Mouse (Mus musculus) hindbrain, embryonic 11.5 days (tissue): ENCODE measurements around the gene Tcfl5. TPM values are rescaled to one million over a fixed set of nuclear protein-coding genes. Genes with fewer than 3 reads are reported as not detected.

Experiments used
- ATAC-seq: fragments of 200-750 bp; cut with Nextera tagmentation; 2 replicates; pipeline ENCODE4 v1.8.0; 2017; ENCODE audit warnings: mild to moderate bottlenecking, moderate TSS enrichment, moderate library complexity; ENCODE audit not compliant: low FRiP score
- DNase-seq: peaks from one replicate; pipeline ENCODE4 v3.0.0-alpha.2; 2015; ENCODE audit warnings: low spot score
- H3K27ac ChIP-seq: fragments of 300-500 bp; sonication (generic); 2 replicates; pipeline ENCODE4 v1.5.1; 2014; ENCODE audit warnings: mild to moderate bottlenecking, low read depth, low read length
- H3K27me3 ChIP-seq: fragments of 300-500 bp; sonication (generic); 2 replicates; pipeline ENCODE4 v1.6.1; 2014; ENCODE audit warnings: mild to moderate bottlenecking, low read length, moderate library complexity, mixed read lengths; ENCODE audit not compliant: control insufficient read depth, insufficient read depth
- H3K36me3 ChIP-seq: fragments of 300-500 bp; sonication (generic); 2 replicates; pipeline ENCODE4 v1.6.1; 2014; ENCODE audit warnings: mild to moderate bottlenecking, low read length, moderate library complexity, mixed read lengths; ENCODE audit not compliant: control insufficient read depth, insufficient read depth
- H3K4me1 ChIP-seq: fragments of 300-500 bp; sonication (generic); replicated peaks from 2 replicates; pipeline ENCODE4 v1.6.1; 2014; ENCODE audit warnings: low read length, mixed read lengths; ENCODE audit not compliant: control insufficient read depth, insufficient read depth
- H3K4me2 ChIP-seq: fragments of 300-500 bp; sonication (generic); replicated peaks from 2 replicates; pipeline ENCODE4 v1.6.1; 2014; ENCODE audit warnings: mild to moderate bottlenecking, low read depth, low read length
- H3K4me3 ChIP-seq: fragments of 300-500 bp; sonication (generic); 2 replicates; pipeline ENCODE4 v1.5.1; 2014; ENCODE audit warnings: low read depth, low read length
- H3K9ac ChIP-seq: fragments of 300-500 bp; sonication (generic); 2 replicates; pipeline ENCODE4 v1.6.1; 2014; ENCODE audit warnings: low read depth, low read length
- H3K9me3 ChIP-seq: fragments of 300-500 bp; sonication (generic); 2 replicates; pipeline ENCODE4 v1.6.1; 2016; ENCODE audit warnings: low read length; ENCODE audit not compliant: control insufficient read depth
- WGBS: fragments of 180-500 bp; shearing (Covaris S2); extraction: QIAGEN DNeasy Blood & Tissue Kit; methylation state at CpG from one replicate; pipeline ENCODE4 v1.1.7; 2014; 5-methylcytosine and 5-hydroxymethylcytosine counted together
- polyA plus RNA-seq: library from polyadenylated mRNA; unstranded; fragments of >200 nt; fragmentation: Nextera tagmentation; extraction: Ambion mirVana; gene quantifications from 2 replicates; pipeline ENCODE4 v1.2.1, GENCODE M21; 2014

Tcfl5 gene
- 0.38 and 0.60 TPM in 2 replicates for polyA plus RNA-seq

- ATAC-seq (no peak), DNase-seq (no peak)
- WGBS: 4% methylated on average over 13 of the region's 56 CpGs
- no peaks in the 10 kb centered on the region for H3K36me3 ChIP-seq
- no peaks in the 10 kb centered on the region for H3K4me1 ChIP-seq
- no peak within 1 kb of the TSS for H3K27ac ChIP-seq
- peaks cover 9% of the 10 kb centered on the region; the same call in 1 of the 2 replicates for H3K9me3 ChIP-seq
- H3K9ac ChIP-seq: no peak within 1 kb of the TSS
- H3K27me3 ChIP-seq: peaks cover 29% of the 10 kb centered on the region
- peak within 1 kb of the TSS; percentile 29 for H3K4me3 ChIP-seq
- H3K4me2 ChIP-seq: peak within 1 kb of the TSS; percentile 34
Measured at GRCm38 (mm10) chr2:180642555-180643260, at the start of gene Tcfl5. Tcfl5 (minus strand) TSS chr2:180642708.

GRCm38 (mm10) chr2:180689841-180690240 is 47.3 kb upstream of the Tcfl5 start:
- 92% methylated on average over 5 of the region's 5 CpGs for WGBS
- H3K36me3 ChIP-seq: peaks cover 18% of the 10 kb centered on the region
- DNase-seq: no peak
- no peak overlapping the region for H3K4me2 ChIP-seq
- no peak overlapping the region for H3K9ac ChIP-seq
- H3K27ac ChIP-seq: no peak overlapping the region
- H3K27me3 ChIP-seq: no peaks in the 10 kb centered on the region
- no peak overlapping the region for H3K4me3 ChIP-seq
- ATAC-seq: no peak
- no peaks in the 10 kb centered on the region for H3K9me3 ChIP-seq
- H3K4me1 ChIP-seq: no peaks in the 10 kb centered on the region

DNA sequence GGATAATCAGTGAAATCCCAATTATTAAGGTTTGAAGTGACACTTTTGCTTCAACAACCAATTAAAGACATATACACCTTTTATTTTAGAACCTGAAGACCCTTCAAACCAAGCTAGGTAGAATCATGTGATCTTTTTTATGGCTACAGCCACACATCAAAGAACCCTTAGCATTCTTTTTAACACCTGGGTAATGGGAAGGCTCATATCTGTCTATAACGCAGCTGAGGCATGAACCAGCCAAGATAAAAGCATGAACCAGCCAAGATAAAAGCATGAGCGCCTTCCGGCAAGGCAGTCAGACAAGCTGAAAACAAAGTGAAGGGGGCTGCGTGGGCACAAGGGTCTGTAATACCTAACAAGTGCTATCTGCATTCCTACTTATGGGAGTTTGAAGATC is 41.5 kb upstream of the Tcfl5 start:
- Histone ChIP-seq H3K36me3 (peaks cover 19% of the 10 kb centered on the region), H3K4me2 (no peak overlapping the region), H3K4me1 (no peaks in the 10 kb centered on the region), H3K27me3 (no peaks in the 10 kb centered on the region), H3K27ac (no peak overlapping the region), H3K4me3 (no peak overlapping the region), H3K9me3 (no peaks in the 10 kb centered on the region), H3K9ac (no peak overlapping the region)
- 97% methylated on average over 4 of the region's 4 CpGs for WGBS
- DNase-seq: no peak
- ATAC-seq: no peak

DNA sequence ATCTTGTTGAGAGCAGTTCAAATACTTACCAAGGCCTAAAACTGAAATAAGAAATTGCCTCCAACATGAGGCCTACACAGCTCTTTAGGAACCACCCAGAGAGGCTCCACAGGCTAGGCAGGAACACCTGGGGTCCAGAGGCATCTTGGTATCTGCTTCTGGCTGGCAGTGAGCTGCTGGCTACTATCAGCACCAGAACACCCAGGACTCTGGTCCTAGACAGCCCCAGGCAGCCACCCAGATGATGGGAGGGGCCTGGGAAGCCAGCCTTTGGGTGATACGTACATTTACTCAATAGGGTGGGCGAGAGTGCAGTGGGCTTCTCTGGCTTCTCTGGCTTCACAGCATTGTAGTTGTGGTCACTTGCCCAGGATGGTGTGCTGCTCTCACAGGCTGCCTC is 41.0 kb upstream of the Tcfl5 start:
- H3K4me3 ChIP-seq: no peak overlapping the region
- H3K4me1 ChIP-seq: no peaks in the 10 kb centered on the region
- no peaks in the 10 kb centered on the region for H3K27me3 ChIP-seq
- H3K4me2 ChIP-seq: no peak overlapping the region
- ATAC-seq (no peak), DNase-seq (no peak)
- no peak overlapping the region for H3K9ac ChIP-seq
- H3K9me3 ChIP-seq: no peaks in the 10 kb centered on the region
- H3K27ac ChIP-seq: no peak overlapping the region
- WGBS: 95% methylated on average over 2 of the region's 2 CpGs
- peaks cover 14% of the 10 kb centered on the region for H3K36me3 ChIP-seq

DNA sequence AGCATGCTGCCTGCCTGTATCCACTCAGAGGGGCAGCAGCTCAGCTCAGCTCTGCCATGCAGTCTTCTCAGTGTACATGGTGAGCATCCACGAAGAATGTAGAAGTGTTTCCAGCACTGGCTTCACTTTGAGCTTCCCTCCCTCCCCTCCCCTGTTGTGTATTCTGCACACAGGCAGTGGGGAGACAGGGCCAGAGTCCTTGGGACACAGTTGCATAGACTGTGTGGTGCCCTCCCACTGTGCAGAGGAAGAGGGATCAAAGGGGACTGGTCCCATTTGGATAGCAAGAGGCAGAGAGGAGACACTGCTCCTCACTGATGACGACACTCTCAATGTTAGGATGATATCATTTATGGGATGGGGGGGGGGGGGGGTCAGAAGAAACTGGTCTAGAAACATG is 38.7 kb upstream of the Tcfl5 start:
- H3K36me3 ChIP-seq: peaks cover 6% of the 10 kb centered on the region; the same call in 1 of the 2 replicates
- no peak overlapping the region for H3K9ac ChIP-seq
- H3K4me1 ChIP-seq: no peaks in the 10 kb centered on the region
- no peaks in the 10 kb centered on the region for H3K27me3 ChIP-seq
- no peak overlapping the region for H3K4me2 ChIP-seq
- no peaks in the 10 kb centered on the region for H3K9me3 ChIP-seq
- WGBS: 78% methylated on average over 2 of the region's 2 CpGs
- no peak overlapping the region for H3K4me3 ChIP-seq
- ATAC-seq (no peak), DNase-seq (no peak)
- no peak overlapping the region for H3K27ac ChIP-seq

- H3K4me1 ChIP-seq: no peaks in the 10 kb centered on the region
- H3K27me3 ChIP-seq: no peaks in the 10 kb centered on the region
- H3K36me3 ChIP-seq: 0 out of 2 replicates have a peak, but pooled peaks cover 2% of the 10 kb centered on the region
- no peak overlapping the region for H3K9ac ChIP-seq
- DNase-seq (peak; percentile 77), ATAC-seq (peak; percentile 53; the same call in 1 of the 2 replicates)
- no peaks in the 10 kb centered on the region for H3K9me3 ChIP-seq
- H3K4me3 ChIP-seq: no peak overlapping the region
- WGBS: 27% methylated on average over 4 of the region's 4 CpGs
- H3K27ac ChIP-seq: no peak overlapping the region
- H3K4me2 ChIP-seq: no peak overlapping the region
Measured at GRCm38 (mm10) chr2:180678609-180679140, 36.2 kb upstream of the Tcfl5 start.

GRCm38 (mm10) chr2:180676706-180677105 is 34.2 kb upstream of the Tcfl5 start:
- no peak overlapping the region for H3K4me2 ChIP-seq
- no peaks in the 10 kb centered on the region for H3K9me3 ChIP-seq
- H3K27me3 ChIP-seq: no peaks in the 10 kb centered on the region
- no peak for ATAC-seq
- H3K9ac ChIP-seq: no peak overlapping the region
- no peak overlapping the region for H3K27ac ChIP-seq
- H3K4me3 ChIP-seq: no peak overlapping the region
- H3K36me3 ChIP-seq: 0 out of 2 replicates have a peak, but pooled peaks cover 2% of the 10 kb centered on the region
- 94% methylated on average over 2 of the region's 2 CpGs for WGBS
- no peaks in the 10 kb centered on the region for H3K4me1 ChIP-seq
- DNase-seq: no peak

- ATAC-seq: no peak
- no peaks in the 10 kb centered on the region for H3K36me3 ChIP-seq
Measured at GRCm38 (mm10) chr2:180662008-180662407, 19.5 kb upstream of the Tcfl5 start.

GRCm38 (mm10) chr2:180660521-180660920 is 18.0 kb upstream of the Tcfl5 start:
- H3K27ac ChIP-seq: no peak overlapping the region
- ATAC-seq: no peak
- no peak overlapping the region for H3K9ac ChIP-seq
- DNase-seq: no peak
- 95% methylated on average over 5 of the region's 5 CpGs for WGBS
- H3K9me3 ChIP-seq: no peaks in the 10 kb centered on the region
- peaks cover 4% of the 10 kb centered on the region for H3K4me1 ChIP-seq
- no peak overlapping the region for H3K4me3 ChIP-seq
- no peaks in the 10 kb centered on the region for H3K36me3 ChIP-seq
- H3K27me3 ChIP-seq: no peaks in the 10 kb centered on the region
- no peak overlapping the region for H3K4me2 ChIP-seq

More at GRCm38 (mm10) chr2:180662008-180662407, 19.5 kb upstream of the Tcfl5 start:
- H3K9ac ChIP-seq: no peak overlapping the region
- 89% methylated on average over 4 of the region's 4 CpGs for WGBS
- H3K9me3 ChIP-seq: no peaks in the 10 kb centered on the region
- no peak overlapping the region for H3K4me2 ChIP-seq
- no peak for DNase-seq
- no peaks in the 10 kb centered on the region for H3K27me3 ChIP-seq
- H3K27ac ChIP-seq: no peak overlapping the region
- no peak overlapping the region for H3K4me3 ChIP-seq
- H3K4me1 ChIP-seq: peaks cover 4% of the 10 kb centered on the region
